ENCODE assay signal across 23 mouse cellular contexts in the genomic region with DNA sequence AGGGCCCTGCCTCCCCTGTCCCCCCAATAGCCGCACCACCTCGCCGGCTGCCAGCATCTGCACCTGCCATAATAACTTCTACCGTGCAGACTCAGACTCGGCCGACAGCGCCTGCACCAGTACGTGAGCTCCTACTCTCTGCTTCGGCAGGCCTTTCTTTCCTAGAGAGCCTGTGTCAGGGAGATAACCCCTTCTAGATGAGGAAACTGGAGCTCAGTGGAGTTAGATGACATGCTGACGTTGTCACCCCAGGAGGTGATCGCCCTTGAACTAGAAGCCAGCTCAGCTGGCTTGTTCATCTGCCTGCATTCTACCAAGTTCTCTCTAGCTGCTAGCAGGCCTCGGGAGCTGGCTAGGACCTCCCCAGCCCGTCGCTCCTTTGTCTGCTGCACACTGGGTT. TPM values are rescaled to one million over a fixed set of nuclear protein-coding genes. Genes with fewer than 3 reads are reported as not detected.
"Had no signal": no experiment of that assay in that cellular context is flagged by ENCODE, and none has a peak within 500 bp of the region (broad histone marks: within the 10 kb centered on the region; RNA-seq: fewer than 3 reads in every experiment).

No protein-coding gene starts in this region.

- DNase-seq: kidney, adult 9 months; kidney, postnatal 14 days; kidney, postnatal 4 days; liver; lung, adult 2 months; lung, postnatal 14 days; lung, postnatal 4 days; midbrain, embryonic 14.5 days; right cerebral cortex, adult 18-20 months; right cerebral cortex, postnatal 14 days; right cerebral cortex, postnatal 4 days; thymus, adult 2 months; thymus, postnatal 14 days; thymus, postnatal 4 days had no signal

- H3K27me3 ChIP-seq: limb, embryonic 13.5 days; neural tube, embryonic 12.5 days; neural tube, embryonic 15.5 days had no signal

- H3K9ac ChIP-seq: limb, embryonic 13.5 days; liver, embryonic 12.5 days; liver, embryonic 15.5 days; neural tube, embryonic 12.5 days; neural tube, embryonic 15.5 days had no signal

- H3K4me2 ChIP-seq: limb, embryonic 13.5 days; liver, embryonic 12.5 days; liver, embryonic 15.5 days; midbrain, embryonic 11.5 days; neural tube, embryonic 12.5 days; neural tube, embryonic 15.5 days had no signal

- H3K27ac ChIP-seq: limb, embryonic 13.5 days; liver, embryonic 12.5 days; liver, embryonic 15.5 days; neural tube, embryonic 12.5 days; neural tube, embryonic 15.5 days; stomach, postnatal 0 days had no signal

- ATAC-seq: liver, embryonic 12.5 days had no signal

- H3K9me3 ChIP-seq: limb, embryonic 13.5 days; liver, embryonic 12.5 days; liver, embryonic 15.5 days; neural tube, embryonic 12.5 days; neural tube, embryonic 15.5 days had no signal

- H3K4me3 ChIP-seq: limb, embryonic 13.5 days; liver, embryonic 12.5 days; liver, embryonic 15.5 days; neural tube, embryonic 12.5 days; neural tube, embryonic 15.5 days had no signal

- H3K36me3 ChIP-seq: liver, embryonic 12.5 days; liver, embryonic 15.5 days had no signal

RNA-seq across cellular contexts. Expression of a gene that starts 12.7 kb away (rescaled TPM):
- total RNA-seq: megakaryocyte progenitor cell, adult 5-6 weeks; megakaryocyte-erythroid progenitor cell, adult 5-6 weeks had no signal
